Mouse (Mus musculus) kidney, adult 2 months (tissue): ENCODE measurements around the gene Luzp1.

Experiments used
- CTCF ChIP-seq: fragments of 200-500 bp; conservative IDR thresholded peaks from 2 replicates; pipeline ENCODE4 v1.5.1; 2011; ENCODE audit warnings: low read depth, mild to moderate bottlenecking, control low read depth, low read length, moderate library complexity, mixed read lengths; ENCODE audit not compliant: insufficient read depth, insufficient read length
- POLR2A ChIP-seq: fragments of 200-500 bp; IDR thresholded peaks from one replicate; pipeline ENCODE4 v1.6.1; 2011; ENCODE audit warnings: low read depth, low read length, control low read depth

- no peak for TF ChIP-seq POLR2A
- no peak for TF ChIP-seq CTCF
Observed at GRCm38 (mm10) chr4:136601476-136601875, 131.9 kb downstream of the Luzp1 start.
